Mouse (Mus musculus) E14TG2a.4 (cell line): ENCODE measurements at regions not wholly inside any gene's neighbourhood (a gene's known extent, or its start where the extent isn't known, plus 50 kb on each side); places are given as distances from the start of the nearest gene placed in this dataset.

Source experiments
- CTCF ChIP-seq: conservative IDR thresholded peaks from 2 replicates; pipeline ENCODE4 v1.5.1; 2014; ENCODE audit warnings: low read length
- POU5F1 ChIP-seq: IDR thresholded peaks from 2 replicates; pipeline ENCODE4 v1.6.1; 2014; ENCODE audit warnings: low read length, borderline replicate concordance

GRCm38 (mm10) chr11:20968341-20968740 is 122.8 kb upstream of the Peli1 start:
- no peak for TF ChIP-seq CTCF
- no peak for TF ChIP-seq POU5F1
